Mouse (Mus musculus) MEL (cell line): ENCODE measurements around the gene Gpr34. TPM values are rescaled to one million over a fixed set of nuclear protein-coding genes. Genes with fewer than 3 reads are reported as not detected.
A peak's percentile ranks its signal among the peaks of the same experiment; 100 is the strongest.

Experiments
- DNase-seq: peaks from one replicate; pipeline ENCODE4 v3.0.0; 2011; ENCODE audit warnings: low read depth, low spot score
- H3K27ac ChIP-seq: 2 replicates; pipeline ENCODE4 v1.5.1; 2012; ENCODE audit warnings: low read depth, mild to moderate bottlenecking, control low read depth, low read length, moderate library complexity; ENCODE audit not compliant: control insufficient read depth
- H3K27me3 ChIP-seq, 2 experiments: fragments of 150-350 bp in 1 of 2; sonication (generic) in 1 of 2; 2 replicates each; pipeline ENCODE4 v1.6.1; 2012; ENCODE audit warnings: low read length in 2 of 2, mild to moderate bottlenecking in 2 of 2, improper control_type of control experiment in 1 of 2, moderate library complexity in 1 of 2; ENCODE audit not compliant: insufficient read depth in 2 of 2, control insufficient read depth in 1 of 2
- H3K36me3 ChIP-seq, 2 experiments: 2 replicates each; pipeline ENCODE4 v1.6.1; 2012 to 2014; ENCODE audit warnings: low read length in 2 of 2, improper control_type of control experiment in 1 of 2, inconsistent platforms in 1 of 2, mild to moderate bottlenecking in 1 of 2; ENCODE audit not compliant: insufficient read depth in 2 of 2, control insufficient read depth in 1 of 2
- H3K4me1 ChIP-seq, 2 experiments: fragments of 150-350 bp in 1 of 2; sonication (generic) in 1 of 2; 2 replicates each; pipeline ENCODE4 v1.6.1; 2012; ENCODE audit warnings: low read length in 2 of 2, improper control_type of control experiment in 1 of 2, mild to moderate bottlenecking in 1 of 2; ENCODE audit not compliant: insufficient read depth in 2 of 2, control insufficient read depth in 1 of 2
- H3K4me3 ChIP-seq, 2 experiments: fragments of 150-350 bp in 1 of 2; sonication (generic) in 1 of 2; 2 replicates each; pipeline ENCODE4 v1.5.1; 2012; ENCODE audit warnings: low read depth in 2 of 2, low read length in 2 of 2, mild to moderate bottlenecking in 2 of 2, moderate library complexity in 2 of 2, control low read depth in 1 of 2, improper control_type of control experiment in 1 of 2; ENCODE audit not compliant: control insufficient read depth in 1 of 2, insufficient read depth in 1 of 2
- H3K79me2 ChIP-seq: 2 replicates; pipeline ENCODE4 v1.6.1; 2012; ENCODE audit warnings: mild to moderate bottlenecking, low read length, moderate library complexity; ENCODE audit not compliant: control insufficient read depth, poor library complexity, insufficient read depth
- H3K9ac ChIP-seq: 2 replicates; pipeline ENCODE4 v1.6.1; 2012; ENCODE audit warnings: low read depth, mild to moderate bottlenecking, control low read depth, low read length, moderate library complexity; ENCODE audit not compliant: control insufficient read depth, poor library complexity, severe bottlenecking
- H3K9me3 ChIP-seq: fragments of 150-350 bp; sonication (generic); replicated peaks from 2 replicates; pipeline ENCODE4 v1.6.1; 2012; ENCODE audit warnings: mild to moderate bottlenecking, low read length, improper control_type of control experiment, moderate library complexity; ENCODE audit not compliant: insufficient read depth
- CHD1 ChIP-seq: IDR thresholded peaks from 2 replicates; pipeline ENCODE4 v1.6.1; 2012; ENCODE audit warnings: low read depth, mild to moderate bottlenecking, inconsistent platforms, low read length, improper control_type of control experiment
- EP300 ChIP-seq, 2 experiments: IDR thresholded peaks; 2 replicates each; pipeline ENCODE4 v1.6.1; 2011; ENCODE audit warnings: improper control_type of control experiment in 2 of 2, low read length in 2 of 2, low read depth in 1 of 2, mild to moderate bottlenecking in 1 of 2
- ETS1 ChIP-seq: IDR thresholded peaks from 2 replicates; pipeline ENCODE4 v1.6.1; 2012; ENCODE audit warnings: low read depth, mild to moderate bottlenecking, inconsistent platforms, low read length, improper control_type of control experiment, moderate library complexity
- GABPA ChIP-seq: IDR thresholded peaks from 2 replicates; pipeline ENCODE4 v1.6.1; 2012; ENCODE audit warnings: low read depth, mild to moderate bottlenecking, inconsistent platforms, low read length, improper control_type of control experiment, moderate library complexity
- GATA1 ChIP-seq: IDR thresholded peaks from 2 replicates; pipeline ENCODE4 v1.6.1; 2011; ENCODE audit warnings: low read depth, low read length, improper control_type of control experiment
- KAT2A ChIP-seq: conservative IDR thresholded peaks from 2 replicates; pipeline ENCODE4 v1.6.1; 2012; ENCODE audit warnings: low read depth, low read length, improper control_type of control experiment, inconsistent platforms
- MAZ ChIP-seq: IDR thresholded peaks from 2 replicates; pipeline ENCODE4 v1.6.1; 2012; ENCODE audit warnings: low read depth, mild to moderate bottlenecking, inconsistent platforms, low read length, improper control_type of control experiment
- MEF2A ChIP-seq: IDR thresholded peaks from 2 replicates; pipeline ENCODE4 v1.6.1; 2014; ENCODE audit warnings: low read depth, mild to moderate bottlenecking, inconsistent platforms, low read length, improper control_type of control experiment; ENCODE audit not compliant: poor library complexity, insufficient replicate concordance, severe bottlenecking; ENCODE audit errors: extremely low read depth
- MYB ChIP-seq: IDR thresholded peaks from 2 replicates; pipeline ENCODE4 v1.6.1; 2011; ENCODE audit warnings: mild to moderate bottlenecking, low read depth, low read length, improper control_type of control experiment
- NELFE ChIP-seq: IDR thresholded peaks from 2 replicates; pipeline ENCODE4 v1.6.1; 2011; ENCODE audit warnings: low read depth, low read length, improper control_type of control experiment
- NRF1 ChIP-seq: IDR thresholded peaks from 2 replicates; pipeline ENCODE4 v1.6.1; 2014; ENCODE audit warnings: low read depth, mild to moderate bottlenecking, inconsistent platforms, low read length, improper control_type of control experiment, moderate library complexity; ENCODE audit not compliant: poor library complexity, insufficient read depth, severe bottlenecking
- POLR2A ChIP-seq, 2 experiments: IDR thresholded peaks; 2 replicates each; pipeline ENCODE4 v1.6.1; 2011 to 2012; ENCODE audit warnings: low read length in 2 of 2, mild to moderate bottlenecking in 2 of 2, control low read depth in 1 of 2, improper control_type of control experiment in 1 of 2, low read depth in 1 of 2, moderate library complexity in 1 of 2; ENCODE audit not compliant: control insufficient read depth in 1 of 2, insufficient read depth in 1 of 2, poor library complexity in 1 of 2
- SIN3A ChIP-seq: IDR thresholded peaks from 2 replicates; pipeline ENCODE4 v1.6.1; 2012; ENCODE audit warnings: low read length, improper control_type of control experiment, inconsistent platforms
- TAL1 ChIP-seq: IDR thresholded peaks from 2 replicates; pipeline ENCODE4 v1.6.1; 2012; ENCODE audit warnings: mild to moderate bottlenecking, inconsistent platforms, low read length, moderate library complexity, mixed read lengths
- TCF12 ChIP-seq: IDR thresholded peaks from 2 replicates; pipeline ENCODE4 v1.6.1; 2014; ENCODE audit warnings: low read depth, mild to moderate bottlenecking, inconsistent platforms, low read length, improper control_type of control experiment, moderate library complexity
- ZMIZ1 ChIP-seq: IDR thresholded peaks from 2 replicates; pipeline ENCODE4 v1.6.1; 2012; ENCODE audit warnings: low read depth, mild to moderate bottlenecking, inconsistent platforms, low read length, improper control_type of control experiment, moderate library complexity
- ZNF384 ChIP-seq: IDR thresholded peaks from 2 replicates; pipeline ENCODE4 v1.6.1; 2012; ENCODE audit warnings: low read depth, mild to moderate bottlenecking, inconsistent platforms, low read length, improper control_type of control experiment
- polyA plus RNA-seq, 2 experiments: library from polyadenylated mRNA; stranded (reverse) in 1 of 2; unstranded in 1 of 2; fragments of >175 nt in 1 of 2; fragments of >200 nt in 1 of 2; gene quantifications; 2 replicates each; pipeline versions ENCODE4 v1.2.1 to v1.2.4; 2012; ENCODE audit warnings: low replicate concordance in 2 of 2, low read depth in 1 of 2; ENCODE audit not compliant: insufficient read length in 2 of 2, insufficient read depth in 1 of 2, missing spikeins in 1 of 2
- total RNA-seq: library from RNA; depleted of rRNA; stranded (reverse); fragments of 300-350 nt; gene quantifications from 2 replicates; pipeline ENCODE4 v1.2.3, GENCODE M21; 2012

Gene Gpr34
- total and polyA plus RNA-seq, 3 experiments: 0.04 TPM; not detected in 2

DNA sequence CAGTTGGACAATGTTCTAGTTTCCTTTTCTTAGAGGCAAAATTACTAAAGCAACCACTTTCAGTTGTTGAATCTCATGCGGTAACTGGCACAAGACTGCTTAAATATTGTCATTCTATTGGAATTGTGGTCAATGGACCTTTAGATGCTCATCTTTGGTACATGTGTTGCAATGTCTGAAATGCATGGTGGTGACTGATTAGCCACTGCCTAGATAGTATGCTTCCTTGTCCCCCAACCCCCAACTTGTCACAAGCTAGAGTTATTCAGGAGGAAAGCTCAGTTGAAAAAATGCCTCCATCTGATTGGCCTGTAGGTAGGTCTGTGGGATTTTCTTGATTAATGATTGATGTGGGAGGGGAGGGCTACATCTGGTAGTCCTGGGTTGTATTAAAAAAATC lies 14.6 kb upstream of the Gpr34 start:
- peak; percentile 37 for DNase-seq
- Histone ChIP-seq H3K36me3 (peaks cover 0 to 32% of the 10 kb centered on the region in 2 experiments; a peak in 2 of 4 replicates), H3K79me2 (no peaks in the 10 kb centered on the region), H3K9me3 (no peaks in the 10 kb centered on the region), H3K9ac (no peak overlapping the region), H3K4me3 (no peak overlapping the region; a peak in 1 of 4 replicates), H3K27ac (peak overlapping the region; percentile 39; the same call in 1 of the 2 replicates), H3K4me1 (peaks cover 18 to 30% of the 10 kb centered on the region in 2 experiments), H3K27me3 (no peaks in the 10 kb centered on the region)
- peak; percentile 34; the same call in 1 of the 2 replicates for TF ChIP-seq TAL1
- TF ChIP-seq KAT2A: 0 out of 2 replicates have a peak, but pooled peaks have one; percentile 21
- peak; percentile 54 for TF ChIP-seq ETS1
- TF ChIP-seq NELFE: no peak
- TF ChIP-seq TCF12: peak; percentile 70; the same call in 1 of the 2 replicates
- peak; percentile 29; the same call in 1 of the 2 replicates for TF ChIP-seq GATA1
- TF ChIP-seq GABPA: no peak
- peak; percentile 69 to 83; a peak in 3 of 4 replicates for TF ChIP-seq EP300 (IDR thresholded peaks at IDR 0.05; ENCODE audit: low read depth in 1 of 2, low read length in 2 of 2)

GRCm38 (mm10) chrX:13618476-13618875 lies 13.4 kb upstream of the Gpr34 start:
- TF ChIP-seq MEF2A (no peak), CHD1 (no peak), POLR2A (IDR thresholded peaks at IDR 0.05; ENCODE audit: control insufficient read depth in 1 of 2, insufficient read depth in 1 of 2, low read depth in 1 of 2, low read length in 2 of 2, poor library complexity in 1 of 2) (no peak), ZMIZ1 (no peak), NRF1 (no peak), ZNF384 (no peak), EP300 (IDR thresholded peaks at IDR 0.05; ENCODE audit: low read depth in 1 of 2, low read length in 2 of 2) (no peak), MAZ (no peak), TCF12 (no peak), SIN3A (no peak), MYB (no peak), NELFE (no peak)
- TF ChIP-seq, all 39 proteins: peak for 0
- Histone ChIP-seq H3K36me3 (peaks cover 0 to 32% of the 10 kb centered on the region in 2 experiments; a peak in 2 of 4 replicates), H3K79me2 (no peaks in the 10 kb centered on the region), H3K9me3 (no peaks in the 10 kb centered on the region), H3K9ac (no peak overlapping the region), H3K4me3 (no peak overlapping the region), H3K4me1 (peaks cover 22 to 27% of the 10 kb centered on the region in 2 experiments), H3K27ac (no peak overlapping the region), H3K27me3 (no peaks in the 10 kb centered on the region)
- no peak for DNase-seq
